Mouse (Mus musculus): Measurements from ENCODE around the gene Rnf145.

DNA sequence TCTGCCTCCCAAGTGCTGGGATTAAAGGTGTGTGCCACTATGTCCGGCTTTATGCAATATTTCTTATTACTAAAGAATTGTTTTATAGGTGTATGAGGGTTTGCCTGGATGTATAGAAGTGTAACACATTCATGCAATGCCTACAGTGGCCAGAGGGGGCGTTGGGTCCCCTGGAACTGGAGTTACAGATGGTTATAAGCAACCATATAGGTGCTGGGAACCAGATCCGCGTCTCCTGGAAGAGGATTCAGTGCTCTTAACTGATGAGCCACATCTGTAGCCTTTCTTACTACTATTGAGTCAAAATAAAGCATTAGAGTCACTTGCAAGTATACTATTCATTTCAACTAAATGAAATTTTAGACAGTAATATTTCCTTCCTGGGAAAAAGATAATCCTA is 7.0 kb downstream of the Rnf145 start:
- TF ChIP-seq POLR2A (IDR thresholded peaks at IDR 0.05; ENCODE audit: insufficient read depth, low read length), result no peak
- TF ChIP-seq CTCF (IDR thresholded peaks at IDR 0.05; ENCODE audit: low read depth, low read length), result no peak

All from ES-Bruce4 (cell line).